Mouse (Mus musculus): ENCODE measurements around the gene Siae. TPM values are rescaled to one million over a fixed set of nuclear protein-coding genes. Genes with fewer than 3 reads are reported as not detected.

The Siae gene
- polyA plus RNA-seq, 1 experiment, result not detected

DNA sequence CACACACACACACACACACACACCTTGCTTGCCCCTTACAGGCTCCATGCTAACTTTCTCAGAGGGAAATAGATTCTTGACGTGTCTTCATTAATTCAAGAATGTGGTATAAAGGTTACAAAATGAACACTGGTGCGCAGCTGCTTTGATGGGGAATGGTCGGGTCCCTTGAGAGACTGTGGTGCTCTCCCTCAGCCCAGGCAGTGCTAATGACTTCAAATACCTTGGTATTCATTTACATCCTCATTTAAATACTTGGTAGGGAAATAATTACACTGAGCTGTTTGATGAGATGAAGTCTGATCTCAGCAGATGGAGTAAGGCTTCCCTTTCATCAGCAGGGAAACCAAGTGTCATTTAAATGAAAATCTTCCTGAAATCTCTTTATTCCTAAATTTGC lies 69.6 kb downstream of the Siae start:
- peak overlapping the region; percentile 92; the same call in 1 of the 2 replicates for H3K27ac ChIP-seq (ENCODE audit: insufficient read depth, low read depth, low read length)
- TF ChIP-seq CTCF (IDR thresholded peaks at IDR 0.05; ENCODE audit: insufficient read depth, low read depth, low read length) (no peak), POLR2A (IDR thresholded peaks at IDR 0.05; ENCODE audit: insufficient read depth, low read depth, low read length) (no peak)
- H3K4me3 ChIP-seq (ENCODE audit: insufficient read depth, low read depth, low read length), result no peak overlapping the region
- WGBS, result 43% methylated on average over 3 of the region's 3 CpGs
- peaks cover 8% of the 10 kb centered on the region for H3K4me1 ChIP-seq (ENCODE audit: control insufficient read depth, insufficient read depth, low read length)

DNA sequence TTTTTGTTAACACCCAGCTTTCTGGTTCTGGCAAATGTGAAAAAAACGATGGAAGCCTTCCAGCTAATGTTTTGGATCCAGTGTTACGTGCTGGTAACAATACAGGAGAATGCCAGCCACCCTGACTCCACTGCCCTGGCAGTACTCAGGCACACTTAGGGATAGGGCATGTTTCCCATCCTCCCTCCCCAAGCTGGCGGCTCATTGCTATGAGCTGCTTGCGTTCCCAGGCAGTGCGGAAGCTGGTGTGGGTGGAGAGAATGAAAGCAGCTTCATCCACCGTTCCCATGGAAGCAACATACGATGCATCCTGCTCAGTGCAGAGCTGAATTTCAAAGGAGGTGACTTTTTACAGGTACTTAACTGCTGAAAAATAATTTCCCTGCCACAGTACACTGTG lies 70.1 kb downstream of the Siae start:
- 7% methylated on average over 7 of the region's 7 CpGs for WGBS
- Histone ChIP-seq H3K4me1 (ENCODE audit: control insufficient read depth, insufficient read depth, low read length) (peaks cover 8% of the 10 kb centered on the region), H3K4me3 (ENCODE audit: insufficient read depth, low read depth, low read length) (no peak overlapping the region), H3K27ac (ENCODE audit: insufficient read depth, low read depth, low read length) (peak overlapping the region; percentile 92)
- TF ChIP-seq CTCF (IDR thresholded peaks at IDR 0.05; ENCODE audit: insufficient read depth, low read depth, low read length) (no peak), POLR2A (IDR thresholded peaks at IDR 0.05; ENCODE audit: insufficient read depth, low read depth, low read length) (no peak)

DNA sequence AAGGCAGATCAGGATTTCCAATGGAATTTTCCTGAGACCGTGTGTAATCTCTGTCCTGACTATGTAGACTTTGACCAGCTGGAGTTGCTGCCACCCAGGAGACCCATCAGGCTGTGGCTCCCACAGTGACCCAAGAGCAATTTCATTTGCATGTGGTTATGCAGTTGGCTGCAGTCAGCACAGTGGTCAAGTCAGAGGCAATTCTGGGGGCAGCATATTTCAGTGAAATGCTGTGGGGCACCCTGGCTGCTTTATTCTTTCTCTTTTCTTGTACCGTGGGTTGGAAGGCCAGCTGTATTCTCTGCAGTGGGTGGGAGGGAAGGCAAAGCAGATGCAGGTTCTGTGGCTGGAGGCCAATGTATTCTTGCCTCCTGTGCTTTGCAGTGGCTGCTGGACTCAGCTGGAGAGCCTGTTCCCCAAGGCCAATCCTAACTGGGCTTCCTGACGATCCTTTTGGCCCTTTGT lies 70.6 kb downstream of the Siae start:
- WGBS, result 8% methylated on average over 3 of the region's 3 CpGs
- peak overlapping the region; percentile 92 for H3K27ac ChIP-seq (ENCODE audit: insufficient read depth, low read depth, low read length)
- no peak for TF ChIP-seq POLR2A (IDR thresholded peaks at IDR 0.05; ENCODE audit: insufficient read depth, low read depth, low read length)
- no peak for TF ChIP-seq CTCF (IDR thresholded peaks at IDR 0.05; ENCODE audit: insufficient read depth, low read depth, low read length)
- peaks cover 8% of the 10 kb centered on the region for H3K4me1 ChIP-seq (ENCODE audit: control insufficient read depth, insufficient read depth, low read length)
- no peak overlapping the region for H3K4me3 ChIP-seq (ENCODE audit: insufficient read depth, low read depth, low read length)

DNA sequence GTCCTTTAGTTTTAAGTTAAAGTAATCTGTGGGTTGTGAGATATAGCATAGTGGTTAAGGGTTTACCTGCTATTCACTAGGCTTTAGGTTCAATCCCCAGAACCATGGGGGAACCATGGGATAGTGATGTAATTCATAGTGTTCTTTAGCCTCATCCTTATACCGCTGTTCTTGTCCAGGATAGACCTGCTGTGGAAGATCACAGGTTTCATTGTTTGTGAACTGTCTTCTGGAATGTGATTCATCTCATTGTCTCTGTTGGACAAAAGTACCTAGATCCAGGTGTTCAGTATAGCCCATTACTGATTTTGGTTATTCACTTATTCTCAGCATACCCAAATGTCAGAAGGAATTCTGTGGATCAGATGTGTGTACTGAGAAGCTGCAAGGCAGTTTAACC lies 71.8 kb downstream of the Siae start:
- Histone ChIP-seq H3K27ac (ENCODE audit: insufficient read depth, low read depth, low read length) (no peak overlapping the region), H3K4me1 (ENCODE audit: control insufficient read depth, insufficient read depth, low read length) (peaks cover 8% of the 10 kb centered on the region), H3K4me3 (ENCODE audit: insufficient read depth, low read depth, low read length) (no peak overlapping the region)
- WGBS, result 100% methylated on average over 1 of the region's 1 CpGs
- TF ChIP-seq POLR2A (IDR thresholded peaks at IDR 0.05; ENCODE audit: insufficient read depth, low read depth, low read length) (no peak), CTCF (IDR thresholded peaks at IDR 0.05; ENCODE audit: insufficient read depth, low read depth, low read length) (no peak)

DNA sequence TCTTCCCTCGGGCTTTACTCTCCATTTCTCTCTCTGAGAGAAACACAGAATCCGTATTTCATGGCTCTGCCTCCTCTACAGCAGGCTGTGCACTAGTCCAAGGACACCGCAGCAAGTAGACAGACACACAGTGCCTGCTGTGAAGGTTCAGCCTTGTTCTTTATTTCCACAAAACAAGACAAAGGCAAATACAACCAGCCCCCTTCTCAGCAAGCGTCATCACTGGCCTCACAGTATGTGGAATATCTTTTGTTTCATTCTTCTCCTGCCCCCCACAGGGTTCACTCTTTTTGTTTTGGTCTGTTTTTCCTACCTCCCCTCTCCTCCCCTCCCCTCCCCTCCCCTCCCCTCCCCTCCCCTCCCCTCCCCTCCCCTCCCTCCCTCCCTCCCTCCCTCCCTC lies 73.1 kb downstream of the Siae start:
- Histone ChIP-seq H3K4me3 (ENCODE audit: insufficient read depth, low read depth, low read length) (no peak overlapping the region), H3K27ac (ENCODE audit: insufficient read depth, low read depth, low read length) (no peak overlapping the region), H3K4me1 (ENCODE audit: control insufficient read depth, insufficient read depth, low read length) (peaks cover 8% of the 10 kb centered on the region)
- TF ChIP-seq CTCF (IDR thresholded peaks at IDR 0.05; ENCODE audit: insufficient read depth, low read depth, low read length) (no peak), POLR2A (IDR thresholded peaks at IDR 0.05; ENCODE audit: insufficient read depth, low read depth, low read length) (no peak)
- WGBS, result 56% methylated on average over 4 of the region's 4 CpGs

DNA sequence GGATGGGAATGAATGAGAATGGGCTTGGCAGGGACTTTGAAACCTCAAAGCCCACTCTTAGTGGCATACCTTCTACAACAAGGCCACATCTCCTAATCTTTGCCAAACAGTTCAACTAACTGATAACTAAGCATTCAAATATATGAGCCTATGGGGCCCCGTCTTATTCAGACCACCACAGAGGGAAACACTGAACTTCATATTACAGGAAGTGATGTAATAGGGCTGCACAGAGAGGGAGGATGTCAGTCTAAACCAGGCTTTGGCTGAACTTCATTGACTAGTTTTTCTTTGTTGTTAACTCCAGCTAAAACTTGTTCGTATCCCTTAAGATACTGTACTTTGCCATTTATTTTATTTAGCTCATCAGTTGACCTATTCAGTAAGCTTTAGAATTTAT lies 74.4 kb downstream of the Siae start:
- 91% methylated on average over 2 of the region's 2 CpGs for WGBS
- H3K4me1 ChIP-seq (ENCODE audit: control insufficient read depth, insufficient read depth, low read length), result peaks cover 8% of the 10 kb centered on the region
- TF ChIP-seq POLR2A (IDR thresholded peaks at IDR 0.05; ENCODE audit: insufficient read depth, low read depth, low read length) (no peak), CTCF (IDR thresholded peaks at IDR 0.05; ENCODE audit: insufficient read depth, low read depth, low read length) (no peak)
- no peak overlapping the region for H3K4me3 ChIP-seq (ENCODE audit: insufficient read depth, low read depth, low read length)
- no peak overlapping the region for H3K27ac ChIP-seq (ENCODE audit: insufficient read depth, low read depth, low read length)

DNA sequence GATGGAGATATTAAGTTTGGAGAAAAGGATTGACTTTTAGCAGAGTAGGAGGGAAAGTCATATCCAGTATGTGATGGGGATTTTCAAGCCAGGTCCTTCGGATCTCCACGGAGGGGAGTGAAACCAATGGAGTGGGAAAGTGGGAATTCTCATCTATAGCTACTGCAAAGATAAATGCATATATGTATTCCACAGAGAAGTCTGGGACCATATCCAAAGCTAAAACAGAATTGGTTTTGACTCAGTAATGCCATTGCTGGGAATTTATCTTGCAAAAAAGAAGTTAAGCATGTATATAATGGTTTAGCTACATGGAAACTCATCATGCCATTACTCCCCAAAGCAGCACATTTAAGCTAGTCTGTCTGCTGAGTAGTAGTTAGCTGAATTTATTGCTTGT lies 76.8 kb downstream of the Siae start:
- Histone ChIP-seq H3K4me1 (ENCODE audit: control insufficient read depth, insufficient read depth, low read length) (no peaks in the 10 kb centered on the region), H3K4me3 (ENCODE audit: insufficient read depth, low read depth, low read length) (no peak overlapping the region), H3K27ac (ENCODE audit: insufficient read depth, low read depth, low read length) (no peak overlapping the region)
- 86% methylated on average over 2 of the region's 2 CpGs for WGBS
- no peak for TF ChIP-seq CTCF (IDR thresholded peaks at IDR 0.05; ENCODE audit: insufficient read depth, low read depth, low read length)

DNA sequence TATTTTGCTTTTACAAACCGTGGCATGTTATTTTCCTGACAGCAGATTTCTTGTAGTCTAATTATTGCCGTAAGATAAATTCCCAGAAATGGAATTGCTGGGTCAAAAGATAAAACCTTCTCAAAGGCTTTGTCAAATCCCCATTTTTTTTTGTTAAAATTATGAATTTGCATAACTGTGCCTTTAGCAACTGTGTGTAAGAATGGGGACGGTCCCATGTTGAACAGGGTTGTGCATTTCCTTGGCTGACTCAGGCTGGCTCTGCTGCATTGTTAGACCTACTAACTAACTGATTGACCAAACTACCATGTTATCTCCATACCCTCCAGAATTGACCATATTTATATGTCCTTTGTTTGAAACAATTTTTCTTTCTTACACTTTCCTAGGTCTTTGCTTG lies 78.8 kb downstream of the Siae start:
- WGBS, result 83% methylated on average over 3 of the region's 3 CpGs
- Histone ChIP-seq H3K4me1 (ENCODE audit: control insufficient read depth, insufficient read depth, low read length) (no peaks in the 10 kb centered on the region), H3K27ac (ENCODE audit: insufficient read depth, low read depth, low read length) (no peak overlapping the region), H3K4me3 (ENCODE audit: insufficient read depth, low read depth, low read length) (no peak overlapping the region)
- TF ChIP-seq POLR2A (IDR thresholded peaks at IDR 0.05; ENCODE audit: insufficient read depth, low read depth, low read length) (no peak), CTCF (IDR thresholded peaks at IDR 0.05; ENCODE audit: insufficient read depth, low read depth, low read length) (no peak)

DNA sequence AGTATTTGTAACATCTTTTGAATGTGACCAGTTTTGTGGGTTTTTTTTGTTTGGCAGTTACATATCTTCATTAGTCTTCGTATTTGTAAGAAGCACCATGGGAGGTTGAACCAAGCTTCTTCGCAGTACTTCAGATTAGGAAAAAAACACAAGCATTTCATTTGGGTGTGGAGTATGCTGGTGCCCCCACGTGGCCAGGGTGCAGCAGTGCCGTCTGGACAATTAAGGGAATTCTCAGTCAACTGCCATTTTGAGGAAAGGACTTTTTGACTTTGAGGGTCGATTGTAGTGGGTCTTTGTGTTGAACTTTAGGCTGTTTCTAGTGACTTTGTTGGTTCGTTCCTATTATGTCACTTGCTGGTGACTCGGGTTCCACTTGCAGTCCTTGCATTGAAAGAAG lies 80.8 kb downstream of the Siae start:
- H3K4me3 ChIP-seq (ENCODE audit: insufficient read depth, low read depth, low read length), result no peak overlapping the region
- no peaks in the 10 kb centered on the region for H3K4me1 ChIP-seq (ENCODE audit: control insufficient read depth, insufficient read depth, low read length)
- TF ChIP-seq CTCF (IDR thresholded peaks at IDR 0.05; ENCODE audit: insufficient read depth, low read depth, low read length) (peak; percentile 43; the same call in 1 of the 2 replicates), POLR2A (IDR thresholded peaks at IDR 0.05; ENCODE audit: insufficient read depth, low read depth, low read length) (no peak)
- 14% methylated on average over 7 of the region's 7 CpGs for WGBS
- H3K27ac ChIP-seq (ENCODE audit: insufficient read depth, low read depth, low read length), result no peak overlapping the region
